8 mouse cellular contexts compared by ENCODE assay signal in the genomic region with DNA sequence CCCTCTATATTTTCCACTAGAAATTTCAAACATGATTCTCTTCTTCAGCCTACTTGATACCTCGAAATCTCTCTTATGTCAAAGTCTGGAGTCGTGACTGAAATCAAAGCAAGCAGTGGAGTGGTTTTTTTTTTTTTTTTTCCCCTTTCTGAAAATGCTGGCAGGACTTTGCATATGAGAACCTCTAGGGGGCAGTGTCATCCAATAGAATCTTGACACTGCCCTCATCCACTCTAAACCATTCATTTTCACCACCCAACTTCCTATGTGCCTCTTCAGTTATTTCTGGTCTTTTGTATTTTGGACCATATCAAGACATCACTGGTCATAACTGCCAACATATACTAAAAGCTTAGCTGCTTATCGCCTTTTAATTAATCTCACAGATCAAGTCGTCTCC. TPM values are rescaled to one million over a fixed set of nuclear protein-coding genes. Genes with fewer than 3 reads are reported as not detected.
DNase-seq lines count a peak whose midpoint lies in the region; ATAC-seq and TF ChIP-seq lines count a peak whose summit lies in the region.

No protein-coding gene starts in this region.

- TF ChIP-seq CTCF in intestine, postnatal 0 days (IDR thresholded peaks at IDR 0.05; ENCODE audit: low read depth): peak; percentile 75
- TF ChIP-seq CTCF in E14TG2a.4 (conservative IDR thresholded peaks at IDR 0.05; ENCODE audit: low read length): peak; percentile 53
- peak; percentile 44; the same call in 1 of the 2 replicates for TF ChIP-seq CTCF in cortical plate, adult 2 months (IDR thresholded peaks at IDR 0.05; ENCODE audit: extremely low read depth, insufficient read depth, low read length)

- no peak overlapping the region for H3K27ac ChIP-seq in intestine, postnatal 0 days (ENCODE audit: low read depth, low read length)
- H3K27ac ChIP-seq in intestine, embryonic 16.5 days (ENCODE audit: low read length): no peak overlapping the region
- no peak overlapping the region for H3K27ac ChIP-seq in cortical plate, adult 2 months (ENCODE audit: insufficient read depth, low read length)

- no peaks in the 10 kb centered on the region for H3K4me1 ChIP-seq in intestine, postnatal 0 days (replicated peaks; ENCODE audit: control insufficient read depth, insufficient read depth, low read length)
- H3K4me1 ChIP-seq in intestine, embryonic 16.5 days (ENCODE audit: control insufficient read depth, insufficient read depth, low read length): no peaks in the 10 kb centered on the region
- H3K4me1 ChIP-seq in E14TG2a.4 (replicated peaks; ENCODE audit: low read depth, low read length): no peaks in the 10 kb centered on the region
- H3K4me1 ChIP-seq in cortical plate, adult 2 months (ENCODE audit: control insufficient read depth, insufficient read depth, low read length): no peaks in the 10 kb centered on the region; the same call in 1 of the 2 replicates

- 41% methylated on average over 4 of the region's 4 CpGs for WGBS in intestine, postnatal 0 days
- 40% methylated on average over 4 of the region's 4 CpGs for WGBS in intestine, embryonic 16.5 days

- ATAC-seq in intestine, postnatal 0 days: no peak
- ATAC-seq in intestine, embryonic 16.5 days: no peak
- peak; percentile 86 for ATAC-seq in megakaryocyte, adult 5-6 weeks (ENCODE audit: poor library complexity, severe bottlenecking)

- no peak for TF ChIP-seq POLR2A in cortical plate, adult 2 months (IDR thresholded peaks at IDR 0.05; ENCODE audit: extremely low read depth, insufficient read depth, low read length)

- H3K9ac ChIP-seq in intestine, postnatal 0 days (ENCODE audit: low read depth, low read length): no peak overlapping the region
- H3K9ac ChIP-seq in intestine, embryonic 16.5 days (ENCODE audit: low read depth, low read length): no peak overlapping the region

- no peak overlapping the region for H3K4me3 ChIP-seq in intestine, postnatal 0 days (ENCODE audit: low read depth, low read length)
- H3K4me3 ChIP-seq in intestine, embryonic 16.5 days (ENCODE audit: low read length): no peak overlapping the region
- H3K4me3 ChIP-seq in E14TG2a.4 (replicated peaks; ENCODE audit: low read length): no peak overlapping the region
- no peak overlapping the region for H3K4me3 ChIP-seq in cortical plate, adult 2 months (ENCODE audit: insufficient read depth, low read length)

- H3K36me3 ChIP-seq in intestine, postnatal 0 days (ENCODE audit: control insufficient read depth, insufficient read depth): no peaks in the 10 kb centered on the region
- H3K36me3 ChIP-seq in intestine, embryonic 16.5 days (ENCODE audit: control insufficient read depth, insufficient read depth, low read length): no peaks in the 10 kb centered on the region
- H3K36me3 ChIP-seq in E14TG2a.4 (ENCODE audit: insufficient read depth, low read length): no peaks in the 10 kb centered on the region

- no peaks in the 10 kb centered on the region for H3K9me3 ChIP-seq in intestine, postnatal 0 days (ENCODE audit: control insufficient read depth)
- H3K9me3 ChIP-seq in intestine, embryonic 16.5 days (ENCODE audit: control insufficient read depth, low read length): no peaks in the 10 kb centered on the region
- no peaks in the 10 kb centered on the region for H3K9me3 ChIP-seq in E14TG2a.4 (ENCODE audit: low read length)

- no peaks in the 10 kb centered on the region for H3K27me3 ChIP-seq in intestine, postnatal 0 days (replicated peaks; ENCODE audit: control insufficient read depth, insufficient read depth, low read length)
- H3K27me3 ChIP-seq in intestine, embryonic 16.5 days (replicated peaks; ENCODE audit: control insufficient read depth, insufficient read depth, low read length): no peaks in the 10 kb centered on the region
- H3K27me3 ChIP-seq in E14TG2a.4 (ENCODE audit: insufficient read depth, low read length): no peaks in the 10 kb centered on the region

- DNase-seq in 416B (ENCODE audit: low read depth): peak; percentile 75
- DNase-seq in frontal cortex, postnatal 14 days (ENCODE audit: low spot score in 2 of 2): no peak
- DNase-seq in right cerebral cortex, adult 18-20 months: no peak

- no peak overlapping the region for H3K4me2 ChIP-seq in intestine, postnatal 0 days (replicated peaks; ENCODE audit: low read depth)
- no peak overlapping the region for H3K4me2 ChIP-seq in intestine, embryonic 16.5 days (ENCODE audit: low read depth, low read length)

RNA-seq across cellular contexts. Expression of a gene that starts 16.9 kb away (rescaled TPM):
- polyA plus RNA-seq in intestine, postnatal 0 days (2015; fragmentation: Nextera tagmentation; extraction: Ambion mirVana): 1.0 and 1.1 TPM in 2 replicates
- polyA plus RNA-seq in intestine, embryonic 16.5 days (2015; fragmentation: Nextera tagmentation; extraction: Ambion mirVana): 0.42 and 0.44 TPM in 2 replicates
- 0.17 and 0.26 TPM in 2 replicates for polyA plus RNA-seq in cortical plate, adult 2 months (2012; rRNA removed)
- not detected in 2 replicates for total RNA-seq in megakaryocyte, adult 5-6 weeks (2015)
- not detected in 2 replicates for total RNA-seq in megakaryocyte, adult 5-6 weeks (2017)

RNA-seq across cellular contexts. Expression of a gene that starts 49.7 kb away (rescaled TPM):
- 54.5 and 63.0 TPM in 2 replicates for polyA plus RNA-seq in intestine, postnatal 0 days (2015; fragmentation: Nextera tagmentation; extraction: Ambion mirVana)
- 247 and 266 TPM in 2 replicates for polyA plus RNA-seq in intestine, embryonic 16.5 days (2015; fragmentation: Nextera tagmentation; extraction: Ambion mirVana)
- polyA plus RNA-seq in cortical plate, adult 2 months (2012; rRNA removed): 186 and 222 TPM in 2 replicates
- total RNA-seq in megakaryocyte, adult 5-6 weeks (2015): 27.6 and 29.7 TPM in 2 replicates
- 36.9 and 40.8 TPM in 2 replicates for total RNA-seq in megakaryocyte, adult 5-6 weeks (2017)
